Mouse (Mus musculus) T-cell, adult 2 months (primary cell): ENCODE data around the gene Med23.

Source experiments
- DNase-seq: peaks from one replicate; pipeline ENCODE4 v3.0.0; 2022; ENCODE audit warnings: low spot score

Gene Med23

GRCm38 (mm10) chr10:24869760-24870290, at the start of gene Med23:
Gene Med23, plus strand, starts transcription at chr10:24869986.
- peak; percentile 96 for DNase-seq

GRCm38 (mm10) chr10:24821990-24822676, 47.7 kb upstream of the Med23 start:
- DNase-seq: no peak

GRCm38 (mm10) chr10:24822842-24823241, 46.9 kb upstream of the Med23 start:
- DNase-seq: no peak

- no peak for DNase-seq
Observed at GRCm38 (mm10) chr10:24823265-24823664, 46.5 kb upstream of the Med23 start.

- DNase-seq: peak; percentile 19
Observed at GRCm38 (mm10) chr10:24823697-24824535, 45.9 kb upstream of the Med23 start.

- no peak for DNase-seq
Observed at GRCm38 (mm10) chr10:24824621-24825020, 45.2 kb upstream of the Med23 start.

GRCm38 (mm10) chr10:24825456-24826081, 44.2 kb upstream of the Med23 start:
- DNase-seq: no peak

GRCm38 (mm10) chr10:24826130-24826529, 43.7 kb upstream of the Med23 start:
- DNase-seq: no peak

- DNase-seq: no peak
Observed at GRCm38 (mm10) chr10:24828136-24828535, 41.6 kb upstream of the Med23 start.

GRCm38 (mm10) chr10:24830448-24830847, 39.3 kb upstream of the Med23 start:
- no peak for DNase-seq

GRCm38 (mm10) chr10:24831377-24832095, 38.2 kb upstream of the Med23 start:
- no peak for DNase-seq

- no peak for DNase-seq
Observed at GRCm38 (mm10) chr10:24832306-24832705, 37.5 kb upstream of the Med23 start.

- no peak for DNase-seq
Observed at GRCm38 (mm10) chr10:24834634-24835371, 35.0 kb upstream of the Med23 start.

GRCm38 (mm10) chr10:24835702-24836342, 34.0 kb upstream of the Med23 start:
- no peak for DNase-seq

- no peak for DNase-seq
Observed at GRCm38 (mm10) chr10:24836366-24837038, 33.3 kb upstream of the Med23 start.

GRCm38 (mm10) chr10:24840795-24841194, 29.0 kb upstream of the Med23 start:
- no peak for DNase-seq

GRCm38 (mm10) chr10:24841998-24842397, 27.8 kb upstream of the Med23 start:
- no peak for DNase-seq

- DNase-seq: no peak
Observed at GRCm38 (mm10) chr10:24842676-24843075, 27.1 kb upstream of the Med23 start, which contains the start of gene Enpp3. Gene Enpp3, minus strand, starts transcription at chr10:24842823.

GRCm38 (mm10) chr10:24863146-24863545, 6.6 kb upstream of the Med23 start:
- DNase-seq: no peak

- no peak for DNase-seq
Observed at GRCm38 (mm10) chr10:24864434-24864833, 5.4 kb upstream of the Med23 start.
